Mouse (Mus musculus) kidney, embryonic 16.5 days (tissue): Measurements from ENCODE around the gene Ppp2r2d. TPM values are rescaled to one million over a fixed set of nuclear protein-coding genes. Genes with fewer than 3 reads are reported as not detected.

ENCODE experiments used
- ATAC-seq: fragments of 200-750 bp; cut with Nextera tagmentation; 2 replicates; pipeline ENCODE4 v1.8.0; 2017; ENCODE audit warnings: moderate TSS enrichment; ENCODE audit not compliant: low FRiP score, low TSS enrichment
- H3K27ac ChIP-seq: fragments of 300-500 bp; sonication (generic); 2 replicates; pipeline ENCODE4 v1.5.1; 2014; ENCODE audit warnings: low read length
- H3K27me3 ChIP-seq: fragments of 300-500 bp; sonication (generic); 2 replicates; pipeline ENCODE4 v1.6.1; 2014; ENCODE audit warnings: low read length, control low read depth, mixed read lengths; ENCODE audit not compliant: insufficient read depth
- H3K36me3 ChIP-seq: fragments of 300-500 bp; sonication (generic); 2 replicates; pipeline ENCODE4 v1.6.1; 2014; ENCODE audit warnings: low read length, control low read depth, mixed read lengths; ENCODE audit not compliant: insufficient read depth
- H3K4me1 ChIP-seq: fragments of 300-500 bp; sonication (generic); 2 replicates; pipeline ENCODE4 v1.6.1; 2014; ENCODE audit warnings: low read length, control low read depth, mixed read lengths; ENCODE audit not compliant: insufficient read depth
- H3K4me2 ChIP-seq: fragments of 300-500 bp; sonication (generic); replicated peaks from 2 replicates; pipeline ENCODE4 v1.6.1; 2014; ENCODE audit warnings: low read depth, low read length
- H3K4me3 ChIP-seq: fragments of 300-500 bp; sonication (generic); 2 replicates; pipeline ENCODE4 v1.5.1; 2014; ENCODE audit warnings: mild to moderate bottlenecking, low read length
- H3K9ac ChIP-seq: fragments of 300-500 bp; sonication (generic); replicated peaks from 2 replicates; pipeline ENCODE4 v1.6.1; 2014; ENCODE audit warnings: low read length
- H3K9me3 ChIP-seq: fragments of 300-500 bp; sonication (generic); 2 replicates; pipeline ENCODE4 v1.6.1; 2016; ENCODE audit warnings: low read length, control low read depth
- WGBS: fragments of 180-500 bp; shearing (Covaris S2); extraction: QIAGEN DNeasy Blood & Tissue Kit; methylation state at CpG from one replicate; pipeline ENCODE4 v1.1.7; 2014; 5-methylcytosine and 5-hydroxymethylcytosine counted together
- polyA plus RNA-seq: library from polyadenylated mRNA; unstranded; fragments of >200 nt; fragmentation: Nextera tagmentation; extraction: Ambion mirVana; gene quantifications from 2 replicates; pipeline ENCODE4 v1.2.1, GENCODE M21; 2015

Ppp2r2d gene
- polyA plus RNA-seq, 1 experiment from 2014 or later = 28.7 TPM

DNA sequence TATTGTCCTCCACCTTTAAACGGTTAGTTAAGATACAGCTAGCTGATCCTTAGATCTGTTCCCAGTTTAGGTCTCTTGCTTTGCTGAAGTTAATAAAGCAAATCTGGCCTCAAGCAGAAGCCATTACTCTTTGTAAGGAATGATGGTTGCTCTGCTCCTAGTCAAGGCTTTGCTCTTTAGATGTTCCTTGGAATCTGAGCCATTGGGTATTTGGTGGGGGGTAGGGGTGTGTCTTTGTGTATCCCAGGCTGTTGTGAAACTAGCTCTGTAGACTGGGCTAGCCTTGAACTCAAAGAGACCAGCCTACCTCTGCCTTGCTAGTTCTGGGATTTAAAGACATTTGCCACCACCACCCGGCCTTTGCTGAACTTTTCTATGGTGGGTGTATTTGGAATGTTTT lies 8.3 kb downstream of the Ppp2r2d start:
- ATAC-seq = no peak
- WGBS = 92% methylated on average over 2 of the region's 2 CpGs
- Histone ChIP-seq H3K4me3 (no peak overlapping the region), H3K27me3 (no peaks in the 10 kb centered on the region), H3K36me3 (peaks cover 28% of the 10 kb centered on the region), H3K27ac (no peak overlapping the region), H3K9ac (no peak overlapping the region), H3K4me1 (no peaks in the 10 kb centered on the region), H3K4me2 (no peak overlapping the region), H3K9me3 (no peaks in the 10 kb centered on the region)

DNA sequence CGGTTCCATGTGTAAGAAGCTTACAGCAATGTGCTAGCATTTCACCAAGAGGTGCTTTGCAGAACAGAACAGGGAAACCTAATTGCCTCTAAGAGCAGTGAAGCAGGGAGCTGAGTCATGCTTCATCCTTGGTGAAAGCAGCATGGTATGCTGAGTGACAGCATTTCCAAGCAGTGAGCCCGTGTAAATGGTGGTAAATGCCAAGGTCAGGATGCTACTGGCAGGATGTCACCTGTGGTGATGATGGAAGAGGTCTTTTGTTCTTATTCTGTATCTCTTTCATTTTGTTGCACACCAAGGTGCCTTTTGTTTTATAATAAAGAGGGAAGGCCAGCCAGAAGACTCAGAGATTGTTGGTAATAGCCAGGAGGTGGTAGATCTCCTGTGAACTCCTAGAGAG lies 10.8 kb downstream of the Ppp2r2d start:
- Histone ChIP-seq H3K27me3 (no peaks in the 10 kb centered on the region), H3K27ac (no peak overlapping the region), H3K4me3 (no peak overlapping the region), H3K36me3 (peaks cover 28% of the 10 kb centered on the region), H3K4me2 (no peak overlapping the region), H3K9me3 (no peaks in the 10 kb centered on the region), H3K4me1 (no peaks in the 10 kb centered on the region), H3K9ac (no peak overlapping the region)
- ATAC-seq = no peak
- 65% methylated on average over 2 of the region's 2 CpGs for WGBS

DNA sequence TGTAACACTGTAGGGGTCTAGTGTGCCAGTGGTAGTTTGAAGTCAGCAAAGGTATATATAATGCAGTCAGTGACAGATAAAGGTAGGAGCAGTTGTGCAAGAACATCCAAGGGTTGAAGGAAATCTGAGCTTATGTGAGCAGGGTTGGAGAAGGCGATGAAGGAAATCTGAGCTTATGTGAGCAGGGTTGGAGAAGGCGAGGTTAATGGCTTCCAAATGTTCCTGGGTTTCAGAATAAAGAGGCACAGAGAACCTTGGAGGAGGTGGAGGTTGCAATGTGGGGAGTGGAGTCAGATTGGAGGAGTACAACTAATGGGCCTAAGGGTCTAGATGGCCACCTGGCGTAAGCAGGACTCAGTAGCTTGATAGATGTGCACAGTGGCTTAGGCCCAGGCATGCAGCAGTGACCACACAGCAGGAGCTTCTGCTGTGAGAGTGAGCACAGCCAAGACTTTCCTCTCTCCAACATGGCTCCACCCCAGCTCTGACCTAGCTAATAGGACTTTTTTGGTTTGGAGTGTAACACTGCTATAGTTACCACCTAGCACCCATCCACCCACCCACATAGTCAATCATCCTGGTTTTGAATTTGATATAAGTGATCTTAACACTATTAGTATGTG lies 18.2 kb downstream of the Ppp2r2d start:
- Histone ChIP-seq H3K4me1 (no peaks in the 10 kb centered on the region), H3K4me2 (no peak overlapping the region), H3K9me3 (no peaks in the 10 kb centered on the region), H3K9ac (no peak overlapping the region), H3K36me3 (peaks cover 10% of the 10 kb centered on the region), H3K27ac (no peak overlapping the region), H3K27me3 (no peaks in the 10 kb centered on the region), H3K4me3 (no peak overlapping the region)
- no peak for ATAC-seq
- WGBS = 65% methylated on average over 3 of the region's 3 CpGs

DNA sequence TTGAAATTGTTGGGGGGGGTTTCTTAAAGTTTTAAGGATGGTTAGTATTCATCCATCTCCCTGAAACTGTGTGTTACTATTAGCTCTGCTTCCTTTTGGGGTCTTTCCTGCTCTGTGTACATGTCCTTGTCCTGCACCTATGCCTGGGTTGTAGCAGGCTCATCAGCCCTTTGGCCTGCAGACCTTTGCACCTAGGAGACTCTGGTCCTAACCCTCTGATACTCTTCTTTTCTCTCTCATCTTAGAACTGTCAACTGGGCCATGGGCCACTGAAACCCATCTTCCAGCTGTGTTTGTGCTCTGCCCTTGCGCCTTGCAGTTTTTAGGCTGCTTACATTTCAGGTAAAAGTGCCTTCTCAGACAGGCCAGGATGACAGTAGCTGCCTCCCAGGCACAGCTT lies 18.9 kb downstream of the Ppp2r2d start:
- 91% methylated on average over 1 of the region's 1 CpGs for WGBS
- Histone ChIP-seq H3K27me3 (no peaks in the 10 kb centered on the region), H3K36me3 (peaks cover 15% of the 10 kb centered on the region), H3K27ac (no peak overlapping the region), H3K4me3 (no peak overlapping the region), H3K9ac (no peak overlapping the region), H3K9me3 (no peaks in the 10 kb centered on the region), H3K4me2 (no peak overlapping the region), H3K4me1 (no peaks in the 10 kb centered on the region)
- ATAC-seq = no peak

DNA sequence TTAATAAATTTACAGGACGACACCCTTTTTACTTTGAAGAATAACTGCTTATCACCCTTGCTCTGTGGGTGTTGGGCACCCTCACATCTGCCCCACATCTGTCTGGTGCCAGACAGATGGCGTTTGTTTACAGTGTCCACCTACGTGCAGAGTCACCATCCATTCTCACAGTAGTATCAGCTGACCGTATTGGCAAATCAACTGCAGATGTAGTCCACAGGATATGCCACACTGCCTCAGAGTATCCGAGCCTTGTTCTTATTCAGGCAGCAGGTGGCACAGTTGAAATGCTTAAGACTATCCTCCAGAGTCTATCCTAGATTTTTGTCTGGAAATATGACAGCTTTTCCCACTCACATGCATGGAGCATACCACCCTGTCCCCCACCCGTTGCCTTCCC lies 21.4 kb downstream of the Ppp2r2d start:
- Histone ChIP-seq H3K4me2 (no peak overlapping the region), H3K27me3 (no peaks in the 10 kb centered on the region), H3K36me3 (peaks cover 23% of the 10 kb centered on the region), H3K27ac (no peak overlapping the region), H3K4me3 (no peak overlapping the region), H3K9ac (no peak overlapping the region), H3K4me1 (no peaks in the 10 kb centered on the region), H3K9me3 (no peaks in the 10 kb centered on the region)
- ATAC-seq = no peak
- 80% methylated on average over 6 of the region's 6 CpGs for WGBS

DNA sequence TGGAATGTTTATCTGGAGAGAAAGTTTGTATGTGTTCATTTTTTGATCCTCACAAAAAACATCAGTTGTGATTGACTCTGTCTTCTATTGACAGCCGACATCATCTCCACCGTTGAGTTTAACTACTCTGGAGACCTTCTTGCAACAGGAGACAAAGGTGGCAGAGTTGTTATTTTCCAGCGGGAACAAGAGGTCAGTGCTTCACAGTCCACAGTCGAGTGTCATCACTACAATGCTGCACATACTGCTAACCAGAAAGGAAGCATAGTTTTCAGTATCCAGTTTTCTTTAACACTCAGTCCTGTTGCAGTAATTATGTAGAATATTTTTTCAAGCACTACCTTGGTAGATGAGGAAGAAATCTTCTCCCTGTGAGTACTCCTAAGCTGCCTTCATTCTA lies 22.4 kb downstream of the Ppp2r2d start:
- H3K9me3 ChIP-seq = no peaks in the 10 kb centered on the region
- no peak overlapping the region for H3K4me2 ChIP-seq
- no peak overlapping the region for H3K27ac ChIP-seq
- WGBS = 91% methylated on average over 4 of the region's 4 CpGs
- peaks cover 25% of the 10 kb centered on the region for H3K36me3 ChIP-seq
- H3K27me3 ChIP-seq = no peaks in the 10 kb centered on the region
- ATAC-seq = no peak
- H3K9ac ChIP-seq = no peak overlapping the region
- no peaks in the 10 kb centered on the region for H3K4me1 ChIP-seq
- no peak overlapping the region for H3K4me3 ChIP-seq

DNA sequence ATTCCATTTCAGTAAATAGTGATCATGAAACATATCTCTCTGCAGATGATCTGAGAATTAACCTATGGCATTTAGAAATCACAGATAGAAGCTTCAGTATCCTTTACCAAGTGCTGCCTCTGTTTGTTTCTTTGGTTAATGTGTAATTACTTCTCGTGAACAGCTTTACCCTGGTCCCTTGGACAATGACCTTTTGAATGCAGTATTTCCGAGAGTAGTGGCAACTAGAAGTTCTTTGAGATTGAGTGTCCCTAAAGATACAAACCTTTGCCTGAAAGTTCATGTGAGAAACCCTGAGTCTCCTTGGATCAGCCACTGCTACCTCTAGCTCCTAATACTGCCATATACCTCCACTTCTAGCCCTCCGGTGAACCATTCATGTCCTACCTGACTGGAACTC lies 27.1 kb downstream of the Ppp2r2d start:
- Histone ChIP-seq H3K27me3 (no peaks in the 10 kb centered on the region), H3K9ac (no peak overlapping the region), H3K27ac (no peak overlapping the region), H3K36me3 (peaks cover 63% of the 10 kb centered on the region), H3K4me1 (no peaks in the 10 kb centered on the region), H3K4me3 (no peak overlapping the region), H3K4me2 (no peak overlapping the region), H3K9me3 (no peaks in the 10 kb centered on the region)
- 83% methylated on average over 3 of the region's 3 CpGs for WGBS
- ATAC-seq = no peak

DNA sequence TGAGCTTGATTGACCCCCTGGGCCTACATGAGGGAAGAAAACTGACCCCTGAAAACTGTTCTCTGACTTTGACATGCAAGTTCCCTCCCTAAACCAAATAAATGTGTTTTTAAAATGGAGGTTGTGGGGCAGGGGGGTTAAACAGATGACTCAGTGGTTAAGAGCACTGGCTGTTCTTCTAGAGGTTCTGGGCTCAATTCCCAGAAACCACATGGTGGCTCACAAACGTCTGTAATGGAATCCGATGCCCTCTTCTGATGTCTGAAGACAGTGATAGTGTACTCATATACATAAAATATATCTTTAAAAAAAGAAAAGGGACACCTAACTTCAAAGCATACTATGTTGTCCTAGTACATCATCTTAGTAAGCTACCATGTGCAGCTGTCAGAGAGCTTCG lies 29.2 kb downstream of the Ppp2r2d start:
- no peak overlapping the region for H3K27ac ChIP-seq
- no peak overlapping the region for H3K4me2 ChIP-seq
- no peaks in the 10 kb centered on the region for H3K9me3 ChIP-seq
- H3K36me3 ChIP-seq = peaks cover 67% of the 10 kb centered on the region
- H3K4me3 ChIP-seq = no peak overlapping the region
- WGBS = 73% methylated on average over 3 of the region's 3 CpGs
- H3K9ac ChIP-seq = no peak overlapping the region
- no peak for ATAC-seq
- no peaks in the 10 kb centered on the region for H3K4me1 ChIP-seq
- no peaks in the 10 kb centered on the region for H3K27me3 ChIP-seq

DNA sequence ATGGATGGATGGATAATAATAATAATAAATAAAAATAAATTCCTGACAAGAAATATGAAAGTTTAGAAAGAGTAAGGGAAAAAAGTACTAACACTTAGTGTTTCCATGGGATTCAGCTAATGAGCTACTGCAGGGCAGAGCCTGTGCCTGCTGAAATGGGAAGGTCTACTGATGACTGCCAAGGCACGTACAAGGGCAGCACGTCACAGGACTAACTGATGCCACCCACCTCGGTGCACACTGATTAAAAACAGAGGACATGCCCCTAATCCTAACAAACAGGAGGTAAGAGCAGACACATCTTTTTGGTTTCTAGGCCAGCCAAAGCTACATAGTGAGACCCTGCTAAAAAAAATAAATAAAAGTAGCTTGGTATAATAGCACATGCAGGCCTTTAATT lies 37.8 kb downstream of the Ppp2r2d start:
- Histone ChIP-seq H3K4me1 (no peaks in the 10 kb centered on the region), H3K4me2 (no peak overlapping the region), H3K27me3 (no peaks in the 10 kb centered on the region), H3K36me3 (peaks cover 45% of the 10 kb centered on the region), H3K9me3 (no peaks in the 10 kb centered on the region), H3K4me3 (no peak overlapping the region), H3K9ac (no peak overlapping the region), H3K27ac (no peak overlapping the region)
- WGBS = 94% methylated on average over 3 of the region's 3 CpGs
- no peak for ATAC-seq

DNA sequence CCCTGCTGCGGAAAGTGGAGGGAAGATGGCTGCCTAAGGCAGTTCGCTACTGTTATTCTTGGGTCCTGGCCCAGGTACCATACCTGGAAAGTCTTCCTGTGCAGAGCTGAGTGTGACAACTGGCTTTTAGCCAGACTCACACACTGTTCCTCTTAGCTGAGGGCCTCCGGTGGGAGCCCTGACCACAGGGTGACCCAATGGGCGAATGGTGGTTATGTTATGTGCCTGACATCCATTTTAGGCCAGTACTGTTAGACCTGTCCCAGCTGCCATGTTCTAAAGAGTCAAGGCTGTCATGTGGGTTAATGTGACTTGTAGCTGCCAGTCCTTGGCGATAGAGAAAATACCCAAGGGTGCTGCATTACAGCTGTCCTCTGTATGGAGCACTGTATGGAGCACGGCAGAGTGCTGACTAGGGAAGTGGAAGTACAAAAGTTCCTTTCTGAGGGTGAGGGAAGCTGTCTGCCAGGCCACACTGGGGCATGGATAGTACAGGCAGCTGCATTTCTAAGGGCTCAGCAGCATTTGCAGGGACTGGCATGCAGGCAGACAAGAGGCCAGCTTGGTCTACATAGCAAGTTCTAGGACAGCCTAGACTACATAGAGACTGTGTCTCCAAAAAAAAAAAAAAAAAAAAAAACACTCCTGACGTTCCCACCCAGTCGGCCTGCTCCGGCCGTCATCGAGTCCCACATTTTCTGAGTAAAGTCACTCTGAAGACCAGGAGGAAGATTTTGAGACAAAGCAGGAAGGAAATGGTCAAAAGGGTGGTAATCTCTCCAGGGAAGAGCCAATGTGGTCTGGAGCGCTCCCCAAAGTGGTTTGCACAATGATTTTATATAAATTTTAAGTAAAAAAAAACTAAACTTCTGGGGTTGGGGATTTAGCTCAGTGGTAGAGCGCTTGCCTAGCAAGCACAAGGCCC lies 39.7 kb downstream of the Ppp2r2d start:
- no peak; the same call in 1 of the 2 replicates for ATAC-seq
- Histone ChIP-seq H3K4me1 (no peaks in the 10 kb centered on the region), H3K4me3 (no peak overlapping the region), H3K36me3 (peaks cover 27% of the 10 kb centered on the region), H3K4me2 (no peak overlapping the region), H3K9me3 (no peaks in the 10 kb centered on the region), H3K9ac (no peak overlapping the region), H3K27ac (no peak overlapping the region), H3K27me3 (no peaks in the 10 kb centered on the region)
- WGBS = 82% methylated on average over 13 of the region's 13 CpGs
